Mouse (Mus musculus) embryonic facial prominence, embryonic 10.5 days (tissue): Measurements from ENCODE around the gene Pld4. TPM values are rescaled to one million over a fixed set of nuclear protein-coding genes. Genes with fewer than 3 reads are reported as not detected.

ENCODE experiments used
- DNase-seq: peaks from one replicate; pipeline ENCODE4 v3.0.0-alpha.2; 2017; ENCODE audit warnings: low spot score
- H3K27ac ChIP-seq: fragments of 300-500 bp; sonication (generic); replicated peaks from 2 replicates; pipeline ENCODE4 v1.5.1; 2016; ENCODE audit warnings: mild to moderate bottlenecking
- H3K27me3 ChIP-seq: fragments of 300-500 bp; sonication (generic); replicated peaks from 2 replicates; pipeline ENCODE4 v1.6.1; 2016; ENCODE audit warnings: low read depth, mild to moderate bottlenecking; ENCODE audit not compliant: poor library complexity, severe bottlenecking
- H3K36me3 ChIP-seq: fragments of 300-500 bp; sonication (generic); replicated peaks from 2 replicates; pipeline ENCODE4 v1.6.1; 2016; ENCODE audit warnings: mild to moderate bottlenecking, moderate library complexity
- H3K4me1 ChIP-seq: fragments of 300-500 bp; sonication (generic); 2 replicates; pipeline ENCODE4 v1.6.1; 2016
- H3K4me3 ChIP-seq: fragments of 300-500 bp; sonication (generic); 2 replicates; pipeline ENCODE4 v1.5.1; 2016; ENCODE audit warnings: mild to moderate bottlenecking, moderate library complexity
- H3K9me3 ChIP-seq: fragments of 300-500 bp; sonication (generic); 2 replicates; pipeline ENCODE4 v1.6.1; 2016; ENCODE audit warnings: mild to moderate bottlenecking
- WGBS: fragments of 180-500 bp; shearing (Covaris S2); methylation state at CpG from one replicate; pipeline ENCODE4 v1.1.7; 2016; 5-methylcytosine and 5-hydroxymethylcytosine counted together
- polyA plus RNA-seq: library from polyadenylated mRNA; unstranded; fragments of >200 nt; fragmentation: Nextera tagmentation; extraction: Ambion mirVana; gene quantifications from 2 replicates; pipeline ENCODE4 v1.2.1, GENCODE M21; 2016

Gene Pld4
- polyA plus RNA-seq, 1 experiment from 2014 or later: 4.6 TPM

DNA sequence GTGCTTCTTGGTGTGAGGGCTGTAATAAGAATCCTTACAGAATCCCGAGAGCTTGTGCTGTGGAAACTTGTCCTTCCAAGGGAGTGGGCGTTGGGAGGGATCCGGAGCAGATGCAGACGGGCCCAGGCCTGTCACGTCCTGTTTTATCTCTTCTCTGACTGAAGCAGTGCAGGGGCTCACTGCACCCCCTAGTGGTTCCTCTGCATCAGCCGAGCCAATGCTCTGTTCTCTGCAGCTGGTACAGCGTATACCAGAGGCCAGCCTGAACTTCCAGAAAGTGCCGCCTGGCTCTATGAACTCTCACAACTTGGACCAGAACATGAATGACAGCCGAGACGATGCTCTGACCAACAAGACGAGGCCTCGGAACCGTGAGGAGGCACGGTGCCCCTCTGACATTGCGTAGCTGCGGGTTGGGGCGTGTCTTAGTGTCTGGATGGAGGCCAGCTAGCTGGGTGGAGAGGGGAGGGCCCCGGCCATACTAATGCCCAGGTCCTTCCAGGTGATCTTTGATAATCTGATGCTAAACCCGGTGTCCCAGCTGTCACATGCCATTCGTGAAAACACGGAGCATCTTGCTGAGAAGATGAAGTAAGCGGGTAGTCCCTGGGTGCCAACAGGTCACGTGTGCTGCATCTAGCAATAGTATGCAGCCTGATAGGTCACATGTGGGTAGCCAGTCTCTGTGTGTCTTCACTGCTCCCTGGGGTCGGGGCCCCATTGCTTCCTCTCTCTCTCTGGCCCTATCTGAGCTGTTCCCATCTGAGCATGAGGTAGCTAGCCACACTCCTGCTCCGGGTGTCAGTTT, 17.1 kb upstream of the Pld4 start:
- H3K9me3 ChIP-seq: no peaks in the 10 kb centered on the region
- 63% methylated on average over 25 of the region's 25 CpGs for WGBS
- peak overlapping the region; percentile 66 for H3K27ac ChIP-seq
- DNase-seq: peak; percentile 82
- H3K4me3 ChIP-seq: no peak overlapping the region
- H3K36me3 ChIP-seq: peaks cover 47% of the 10 kb centered on the region
- peaks cover 50% of the 10 kb centered on the region for H3K4me1 ChIP-seq
- no peaks in the 10 kb centered on the region for H3K27me3 ChIP-seq

DNA sequence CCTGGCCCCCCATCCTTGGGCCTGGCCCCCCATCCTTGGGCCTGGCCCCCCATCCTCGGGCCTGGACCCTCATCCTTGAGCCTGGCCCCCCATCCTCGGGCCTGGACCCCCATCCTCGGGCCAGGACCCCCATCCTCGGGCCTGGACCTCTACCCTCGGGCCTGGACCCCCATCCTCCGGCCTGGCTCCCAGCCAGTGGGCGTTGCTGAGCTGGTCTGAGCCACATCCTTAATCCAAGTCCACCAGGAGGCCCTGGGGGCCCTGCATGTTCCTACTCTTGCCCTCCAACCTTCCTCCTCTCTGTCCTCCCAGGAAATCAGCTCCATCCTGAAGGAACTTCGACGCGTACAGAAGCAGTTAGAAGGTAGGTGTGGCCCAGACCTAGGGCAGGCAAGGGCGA, 16.2 kb upstream of the Pld4 start:
- Histone ChIP-seq H3K4me3 (no peak overlapping the region), H3K27ac (no peak overlapping the region), H3K36me3 (peaks cover 39% of the 10 kb centered on the region), H3K9me3 (no peaks in the 10 kb centered on the region), H3K27me3 (no peaks in the 10 kb centered on the region), H3K4me1 (peaks cover 50% of the 10 kb centered on the region)
- WGBS: 87% methylated on average over 11 of the region's 11 CpGs
- no peak for DNase-seq

DNA sequence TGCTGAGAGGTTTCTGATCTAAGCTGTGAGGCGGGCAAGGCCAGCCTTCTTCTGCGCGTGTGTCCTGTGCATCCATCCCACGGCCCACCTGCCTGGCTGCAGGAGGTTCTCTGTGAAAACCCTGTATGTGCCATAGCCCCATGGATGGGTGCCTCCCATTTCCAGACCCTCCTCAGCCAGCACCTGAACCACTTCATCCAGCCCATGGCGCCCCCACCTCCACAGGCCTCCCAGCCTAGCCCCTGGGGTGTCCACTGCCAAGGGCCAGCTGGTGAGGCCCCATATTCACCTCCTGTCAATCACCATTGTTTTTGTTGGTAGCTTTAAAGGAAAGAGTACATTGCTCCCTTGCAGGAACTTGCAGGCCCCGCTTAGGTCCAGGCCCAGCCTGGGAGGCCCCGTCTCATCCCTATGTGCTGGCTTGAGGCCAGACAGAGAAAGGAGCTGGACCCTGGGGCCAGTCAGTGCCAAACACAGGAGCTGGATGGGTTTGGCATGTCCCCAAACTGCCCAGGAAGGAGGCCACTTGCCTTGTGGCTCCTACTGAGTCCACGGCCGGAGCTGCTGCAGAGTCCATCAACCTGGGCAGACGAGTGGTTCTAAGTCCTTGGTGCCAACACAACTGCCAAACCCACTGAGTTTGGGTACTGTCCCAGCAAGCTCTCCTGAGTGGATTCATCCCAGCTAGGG, 15.4 kb upstream of the Pld4 start:
- DNase-seq: no peak
- Histone ChIP-seq H3K36me3 (peaks cover 31% of the 10 kb centered on the region), H3K4me1 (peaks cover 50% of the 10 kb centered on the region), H3K4me3 (no peak overlapping the region), H3K27me3 (no peaks in the 10 kb centered on the region), H3K27ac (no peak overlapping the region), H3K9me3 (no peaks in the 10 kb centered on the region)
- 90% methylated on average over 10 of the region's 10 CpGs for WGBS

DNA sequence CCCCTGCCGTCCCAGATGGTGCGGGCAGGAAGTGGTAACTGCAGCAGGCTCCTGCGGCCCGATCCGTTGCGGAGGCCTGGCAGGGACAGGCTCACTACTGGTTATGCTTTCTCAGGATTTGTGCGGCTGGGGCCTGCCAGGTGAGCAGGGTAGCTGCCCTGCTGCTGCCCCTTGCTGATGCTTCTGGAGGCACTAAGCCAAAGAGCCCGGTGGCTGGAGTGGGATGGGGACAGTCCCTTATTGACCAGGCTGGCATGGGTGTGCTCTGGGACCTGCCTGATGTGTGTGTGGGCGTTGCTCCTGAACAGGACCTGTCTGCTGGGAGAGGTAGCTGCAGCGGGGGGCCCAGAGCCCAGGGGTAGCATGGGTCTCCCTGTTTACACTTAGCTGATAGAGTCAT, 14.7 kb upstream of the Pld4 start:
- peaks cover 26% of the 10 kb centered on the region for H3K36me3 ChIP-seq
- no peaks in the 10 kb centered on the region for H3K27me3 ChIP-seq
- H3K4me1 ChIP-seq: peaks cover 46% of the 10 kb centered on the region
- H3K4me3 ChIP-seq: no peak overlapping the region
- no peaks in the 10 kb centered on the region for H3K9me3 ChIP-seq
- no peak for DNase-seq
- WGBS: 86% methylated on average over 10 of the region's 10 CpGs
- H3K27ac ChIP-seq: no peak overlapping the region

DNA sequence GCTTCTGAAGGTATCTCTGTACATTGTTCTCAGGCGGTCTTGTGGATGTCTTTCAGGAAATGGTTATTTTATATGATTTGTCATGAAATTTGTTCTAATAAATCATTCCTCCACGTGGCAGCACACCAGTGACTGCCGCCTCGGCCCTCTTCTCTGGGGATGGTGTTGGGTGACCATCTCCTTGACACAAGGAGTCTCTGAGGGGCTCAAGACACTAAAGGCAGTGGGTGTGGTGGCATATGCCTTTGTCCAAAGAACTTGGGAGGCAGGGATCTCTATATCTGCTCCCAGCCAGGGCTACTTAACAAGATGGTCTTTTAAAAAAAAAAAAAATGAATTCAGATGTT, 14.0 kb upstream of the Pld4 start:
- H3K27ac ChIP-seq: no peak overlapping the region
- 80% methylated on average over 4 of the region's 4 CpGs for WGBS
- no peaks in the 10 kb centered on the region for H3K27me3 ChIP-seq
- H3K36me3 ChIP-seq: peaks cover 23% of the 10 kb centered on the region
- H3K4me1 ChIP-seq: peaks cover 45% of the 10 kb centered on the region
- H3K4me3 ChIP-seq: no peak overlapping the region
- DNase-seq: no peak
- H3K9me3 ChIP-seq: no peaks in the 10 kb centered on the region

DNA sequence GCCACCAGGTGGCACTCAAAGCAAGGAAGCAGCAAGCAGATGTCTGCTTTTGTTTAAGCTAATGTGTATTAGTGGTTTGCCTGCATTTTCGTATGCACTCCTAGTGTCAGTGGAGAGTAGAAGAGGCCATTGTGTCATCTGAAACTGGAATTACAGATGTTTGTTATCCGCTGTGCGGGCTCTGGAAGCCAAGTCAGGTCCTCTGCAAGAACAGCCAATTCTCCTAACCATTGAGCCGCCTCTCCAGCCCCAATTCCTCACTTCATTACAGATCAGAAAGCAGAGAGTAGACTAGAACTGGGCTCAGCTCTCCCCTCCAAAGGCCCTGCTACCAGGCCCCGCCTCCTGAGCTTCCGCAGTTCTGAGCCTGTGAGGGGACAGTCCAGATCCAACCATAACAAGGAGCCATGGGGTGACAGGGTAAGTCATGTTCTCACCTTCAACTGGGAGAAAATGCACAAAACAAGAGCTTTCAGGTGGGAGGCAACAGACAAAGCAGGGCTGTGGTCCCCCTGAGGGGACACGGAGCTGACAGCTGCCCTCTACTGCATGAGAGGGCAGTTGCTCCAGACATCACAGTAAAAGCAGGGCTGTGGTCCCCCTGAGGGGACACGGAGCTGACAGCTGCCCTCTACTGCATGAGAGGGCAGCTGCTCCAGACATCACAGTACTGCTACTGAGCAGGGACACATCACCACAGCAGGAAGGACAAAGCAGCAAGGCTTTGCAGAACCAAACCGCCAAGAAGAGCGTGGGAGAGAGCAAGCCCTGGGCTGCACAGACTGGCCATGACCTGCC, 13.4 kb upstream of the Pld4 start:
- WGBS: 16% methylated on average over 10 of the region's 10 CpGs
- peak; percentile 57 for DNase-seq
- H3K27me3 ChIP-seq: no peaks in the 10 kb centered on the region
- peak overlapping the region; percentile 37 for H3K4me3 ChIP-seq
- peaks cover 45% of the 10 kb centered on the region for H3K4me1 ChIP-seq
- H3K9me3 ChIP-seq: no peaks in the 10 kb centered on the region
- H3K27ac ChIP-seq: peak overlapping the region; percentile 85
- H3K36me3 ChIP-seq: peaks cover 23% of the 10 kb centered on the region

DNA sequence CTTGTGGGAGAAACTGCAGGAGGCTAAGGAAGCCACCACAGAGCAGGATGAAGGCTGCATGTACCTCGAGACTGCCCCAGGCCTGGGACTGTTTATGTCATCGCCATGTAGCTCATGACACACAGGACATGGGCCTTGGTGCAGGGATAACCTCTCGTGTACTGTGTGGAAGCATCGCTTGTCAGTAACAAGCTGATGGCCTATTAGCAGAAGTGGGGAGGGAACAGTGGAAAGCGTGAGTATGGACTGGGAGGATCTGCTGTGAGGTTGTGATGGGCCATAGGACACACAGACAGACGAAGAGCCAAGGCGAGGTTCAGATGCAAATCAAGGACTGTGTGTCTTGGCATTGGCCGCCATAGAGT, 12.9 kb upstream of the Pld4 start:
- Histone ChIP-seq H3K27me3 (no peaks in the 10 kb centered on the region), H3K4me1 (peaks cover 41% of the 10 kb centered on the region), H3K27ac (peak overlapping the region; percentile 85), H3K9me3 (no peaks in the 10 kb centered on the region), H3K4me3 (no peak overlapping the region), H3K36me3 (peaks cover 23% of the 10 kb centered on the region)
- WGBS: 79% methylated on average over 8 of the region's 8 CpGs
- no peak for DNase-seq

DNA sequence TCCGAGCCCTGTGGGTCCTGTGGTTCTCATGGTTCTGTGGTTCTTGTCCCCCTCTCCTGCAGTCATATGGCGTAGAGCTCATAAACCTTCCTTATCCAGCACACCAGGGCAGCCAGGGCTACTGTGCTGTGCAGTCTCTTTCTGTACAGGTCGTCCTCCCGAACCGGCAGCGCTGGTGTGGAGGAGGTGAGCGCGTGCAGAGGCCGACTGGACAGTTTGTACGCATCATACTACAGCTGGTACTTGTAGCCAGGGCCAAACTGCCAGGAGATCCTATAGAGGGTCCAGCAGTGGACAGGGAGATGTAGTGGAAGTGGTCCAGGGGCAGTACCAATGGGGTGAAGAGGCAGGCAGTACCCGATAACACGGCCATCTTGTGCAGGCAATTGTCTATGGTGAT, 9.5 kb upstream of the Pld4 start:
- no peak overlapping the region for H3K4me3 ChIP-seq
- no peaks in the 10 kb centered on the region for H3K36me3 ChIP-seq
- no peak overlapping the region for H3K27ac ChIP-seq
- no peaks in the 10 kb centered on the region for H3K27me3 ChIP-seq
- WGBS: 87% methylated on average over 12 of the region's 12 CpGs
- DNase-seq: no peak
- peaks cover 12% of the 10 kb centered on the region for H3K4me1 ChIP-seq
- H3K9me3 ChIP-seq: no peaks in the 10 kb centered on the region

DNA sequence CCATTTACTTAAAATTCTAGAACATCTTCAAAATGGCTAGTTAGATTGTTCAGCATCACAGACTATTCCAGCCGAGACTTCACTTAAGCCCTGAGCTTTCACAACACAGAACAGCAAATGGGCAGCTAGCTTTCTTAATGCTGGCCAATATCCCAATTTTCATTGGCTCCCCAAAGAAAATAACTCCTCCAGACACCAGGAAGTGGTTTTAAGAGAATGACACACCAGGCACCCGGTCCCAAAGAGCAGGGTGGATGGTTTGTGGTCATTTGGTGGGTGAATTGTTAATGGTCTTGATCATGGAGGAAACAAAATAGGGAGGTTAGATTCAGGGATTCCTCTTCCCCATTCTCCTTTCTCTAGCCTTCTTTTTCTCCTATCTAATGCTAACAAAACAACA, 8.1 kb upstream of the Pld4 start:
- WGBS: 67% methylated on average over 2 of the region's 2 CpGs
- H3K27ac ChIP-seq: no peak overlapping the region
- no peaks in the 10 kb centered on the region for H3K36me3 ChIP-seq
- no peak for DNase-seq
- peaks cover 5% of the 10 kb centered on the region for H3K4me1 ChIP-seq
- H3K4me3 ChIP-seq: no peak overlapping the region
- no peaks in the 10 kb centered on the region for H3K9me3 ChIP-seq
- no peaks in the 10 kb centered on the region for H3K27me3 ChIP-seq

DNA sequence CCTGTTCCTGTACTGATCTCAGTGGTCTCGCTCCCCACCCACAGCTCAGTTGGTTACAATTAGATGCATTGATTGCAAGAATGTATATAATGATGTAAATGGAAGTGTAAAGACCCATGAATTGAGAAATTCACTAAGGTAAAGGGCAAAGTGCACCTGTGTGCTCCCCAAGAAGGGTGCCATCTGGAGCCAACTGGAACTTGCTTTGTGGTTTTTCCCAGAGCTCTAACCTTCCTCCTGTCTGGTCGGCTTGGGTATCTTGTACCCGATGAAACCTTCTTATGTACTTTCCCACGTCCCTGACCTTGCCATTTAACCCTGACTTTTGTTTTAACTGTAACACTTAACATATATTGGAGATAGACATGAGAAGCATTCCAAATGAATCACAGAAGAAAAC, 4.6 kb upstream of the Pld4 start:
- no peaks in the 10 kb centered on the region for H3K9me3 ChIP-seq
- H3K4me1 ChIP-seq: peaks cover 8% of the 10 kb centered on the region; the same call in 1 of the 2 replicates
- H3K27me3 ChIP-seq: no peaks in the 10 kb centered on the region
- no peak for DNase-seq
- 76% methylated on average over 4 of the region's 4 CpGs for whole genome bisulfite sequencing
- H3K27ac ChIP-seq: no peak overlapping the region
- H3K4me3 ChIP-seq: no peak overlapping the region
- no peaks in the 10 kb centered on the region for H3K36me3 ChIP-seq

DNA sequence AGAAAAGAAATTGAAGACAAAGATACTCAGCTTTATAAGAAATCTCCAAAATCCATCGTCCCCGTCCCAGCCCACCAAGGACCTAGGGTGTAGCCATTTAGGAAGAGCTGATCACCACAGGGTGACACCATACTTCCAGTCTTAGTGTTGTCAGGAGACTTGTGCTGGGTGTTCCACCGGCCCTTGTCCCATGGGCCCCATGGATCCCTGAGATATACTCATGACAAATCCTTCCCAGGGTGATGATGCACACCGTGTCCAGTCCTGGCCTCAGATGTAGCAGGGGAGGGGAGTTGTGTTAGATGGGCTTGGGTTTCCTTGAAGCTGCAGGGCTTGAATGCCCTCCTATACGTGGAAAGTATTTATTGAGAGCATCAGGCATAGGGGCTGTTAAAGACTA, 2.6 kb upstream of the Pld4 start:
- no peak overlapping the region for H3K27ac ChIP-seq
- H3K27me3 ChIP-seq: no peaks in the 10 kb centered on the region
- H3K4me3 ChIP-seq: no peak overlapping the region
- no peaks in the 10 kb centered on the region for H3K36me3 ChIP-seq
- H3K9me3 ChIP-seq: no peaks in the 10 kb centered on the region
- peaks cover 9% of the 10 kb centered on the region; the same call in 1 of the 2 replicates for H3K4me1 ChIP-seq
- DNase-seq: no peak
- WGBS: 90% methylated on average over 5 of the region's 5 CpGs

DNA sequence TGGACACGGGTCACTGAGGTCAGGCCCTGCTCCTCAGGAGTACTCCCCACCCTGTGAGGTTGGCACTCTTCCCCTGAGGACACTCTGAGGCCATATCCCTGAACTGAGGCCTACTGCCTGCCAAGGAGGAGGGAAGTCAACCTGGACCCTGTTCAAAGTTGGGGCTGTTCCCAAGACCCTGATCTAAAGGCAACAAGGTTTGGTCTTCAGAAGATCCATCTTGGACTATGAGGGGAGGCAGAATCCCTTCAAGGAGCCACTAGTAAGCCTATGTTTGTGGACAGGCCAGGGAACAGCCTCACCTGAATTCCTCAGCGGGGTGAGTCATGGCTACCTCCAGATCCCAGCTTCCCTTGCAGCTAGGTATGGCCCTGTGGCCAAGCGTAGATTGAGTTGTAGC, 984 bp upstream of the Pld4 start:
- Histone ChIP-seq H3K36me3 (no peaks in the 10 kb centered on the region), H3K4me1 (peaks cover 9% of the 10 kb centered on the region; the same call in 1 of the 2 replicates), H3K4me3 (no peak overlapping the region), H3K27ac (no peak overlapping the region), H3K9me3 (no peaks in the 10 kb centered on the region), H3K27me3 (no peaks in the 10 kb centered on the region)
- DNase-seq: no peak
- WGBS: 89% methylated on average over 3 of the region's 3 CpGs
